Mouse (Mus musculus) subcutaneous adipose tissue, adult 2 months (tissue): ENCODE measurements around the gene Tll2. TPM values are rescaled to one million over a fixed set of nuclear protein-coding genes. Genes with fewer than 3 reads are reported as not detected.

ENCODE experiments used
- polyA plus RNA-seq: library from polyadenylated mRNA; depleted of rRNA; stranded (reverse); fragments of >200 nt; gene quantifications from 2 replicates; pipeline ENCODE4 v1.2.3, GENCODE M21; 2012; ENCODE audit warnings: low replicate concordance; rRNA removed

The Tll2 gene
- 0.12 and 0.13 TPM in 2 replicates for polyA plus RNA-seq

GRCm38 (mm10) chr19:41206811-41207344 lies at the start of gene Tll2:
TSS of gene Tll2 (minus strand) at chr19:41206835.

GRCm38 (mm10) chr19:41076906-41077305 lies 129.7 kb downstream of the Tll2 start, which contains the start of gene Opalin:
TSS of gene Opalin (minus strand) at chr19:41077113.

Other genes with a start within 250 kb of the Tll2 start
- 4.4 and 12.1 TPM in 2 replicates for gene Blnk, start 212.3 kb downstream of the Tll2 start, polyA plus RNA-seq
- 0.12 TPM in 1 of 2 replicates, not detected in the other for gene Dntt, start 177.6 kb downstream of the Tll2 start, polyA plus RNA-seq
- not detected in 2 replicates for gene Opalin, start 129.7 kb downstream of the Tll2 start, polyA plus RNA-seq
- gene Tm9sf3, start 57.2 kb upstream of the Tll2 start, polyA plus RNA-seq: 56.5 and 77.3 TPM in 2 replicates
- gene Pik3ap1, start 178.3 kb upstream of the Tll2 start, polyA plus RNA-seq: 4.1 and 14.7 TPM in 2 replicates